Mouse (Mus musculus) naive thymus-derived CD4-positive, alpha-beta T cell, adult 5 months (primary cell): ENCODE data around the gene Fkbpl. TPM values are rescaled to one million over a fixed set of nuclear protein-coding genes. Genes with fewer than 3 reads are reported as not detected.

Experiments used
- polyA plus RNA-seq: library from polyadenylated mRNA; unstranded; fragments of 100-300 nt; shearing (Covaris generic); gene quantifications from one replicate; pipeline ENCODE4 v1.2.1, GENCODE M21; 2017

The Fkbpl gene
- polyA plus RNA-seq = 2.8 TPM

DNA sequence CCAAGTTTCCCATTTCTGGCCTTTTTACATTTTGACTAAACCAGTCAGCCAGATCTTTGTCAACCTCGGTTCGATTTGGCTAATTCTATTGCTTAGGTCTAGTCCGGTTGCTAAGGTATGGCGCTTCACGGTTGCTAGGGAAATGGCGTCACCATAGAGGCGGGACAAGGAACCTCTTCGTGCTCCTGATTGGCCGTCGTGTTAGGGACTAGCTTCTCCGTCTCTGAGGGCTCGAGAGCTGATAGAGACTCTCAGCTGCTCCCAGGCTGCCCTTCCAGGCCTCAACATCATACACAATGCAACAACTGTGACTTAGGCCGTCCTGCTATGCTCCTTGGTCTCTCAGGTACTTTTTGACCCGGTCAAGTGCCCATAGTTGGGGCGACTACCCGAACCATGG is at the start of gene Fkbpl:
Gene Fkbpl, plus strand, starts transcription at position 157 of the 400 bp plus-strand sequence.

GRCm38 (mm10) chr17:34597566-34598095 is 46.9 kb upstream of the Fkbpl start, which contains the start of gene Ager:
TSS of gene Ager (plus strand) at chr17:34597862.

GRCm38 (mm10) chr17:34603375-34604060 is 41.0 kb upstream of the Fkbpl start, which contains the start of gene Rnf5:
TSS of gene Rnf5 (minus strand) at chr17:34603690.

DNA sequence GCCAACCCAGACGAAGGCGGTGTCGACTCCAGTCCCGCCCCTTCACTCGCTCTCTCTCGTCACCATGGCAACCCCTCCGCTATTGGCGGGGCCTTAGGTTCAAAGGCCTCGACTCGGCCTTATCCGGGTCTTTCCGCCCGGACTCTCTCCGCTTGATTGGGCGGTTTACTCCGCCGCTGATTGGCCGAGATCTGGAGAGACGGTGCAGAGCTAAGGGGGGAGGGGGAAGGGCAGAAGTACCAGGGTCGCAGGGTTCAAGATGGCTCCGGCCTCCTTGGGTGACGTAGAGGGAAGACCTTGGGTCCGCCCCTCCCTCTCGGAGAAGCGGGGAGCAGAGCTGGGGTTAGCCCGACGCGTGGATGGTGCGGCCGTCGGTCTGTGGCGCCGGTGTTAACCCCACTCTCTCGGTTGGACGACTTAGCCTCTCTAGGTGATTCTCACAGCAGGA is 40.5 kb upstream of the Fkbpl start, which contains the start of gene Agpat1:
Gene Agpat1, plus strand, starts transcription at position 202 of the 448 bp plus-strand sequence.

DNA sequence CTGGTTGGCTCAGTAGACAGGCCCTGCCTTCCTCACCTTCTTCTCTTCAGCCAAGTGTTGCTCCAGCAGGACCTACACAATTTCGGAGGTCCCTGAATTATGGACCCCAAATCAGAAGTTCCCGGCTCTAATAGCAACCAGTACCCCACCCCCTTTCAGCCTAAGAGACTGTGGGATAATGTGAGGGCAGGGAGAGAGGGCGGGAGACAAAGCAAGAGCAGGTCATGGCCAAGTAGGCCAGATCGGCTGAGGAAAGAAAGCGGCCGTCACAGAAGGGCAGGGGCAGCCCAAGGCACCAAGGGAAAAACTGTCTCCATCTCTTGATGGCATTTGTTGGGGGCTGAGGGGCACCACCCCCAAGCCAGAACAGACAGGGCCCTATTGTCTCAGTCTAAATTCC is 28.7 kb upstream of the Fkbpl start, which contains the start of gene Egfl8:
Gene Egfl8, minus strand, starts transcription at position 101 of the 400 bp plus-strand sequence.

GRCm38 (mm10) chr17:34627943-34628643 is 16.5 kb upstream of the Fkbpl start, which contains the start of gene Ppt2:
TSS of gene Ppt2 (minus strand) at chr17:34628510.

GRCm38 (mm10) chr17:34629221-34629751 is 15.3 kb upstream of the Fkbpl start, which contains the start of gene Prrt1:
TSS of gene Prrt1 (plus strand) at chr17:34629533.

GRCm38 (mm10) chr17:34646906-34647787 is 2.6 kb downstream of the Fkbpl start, which contains the start of gene Atf6b:
TSS of gene Atf6b (plus strand) at chr17:34647146.

GRCm38 (mm10) chr17:34670235-34670634 is 25.7 kb downstream of the Fkbpl start, which contains the start of gene Tnxb:
TSS of gene Tnxb (plus strand) at chr17:34670535.

Other genes with a start within 250 kb of the Fkbpl start
- gene BC051142, start 245.9 kb upstream of the Fkbpl start, polyA plus RNA-seq = not detected
- gene Btnl4, start 167.4 kb upstream of the Fkbpl start, polyA plus RNA-seq = not detected
- not detected for gene Btnl6, start 127.4 kb upstream of the Fkbpl start, polyA plus RNA-seq
- 0.12 TPM for gene Notch4, start 80.5 kb upstream of the Fkbpl start, polyA plus RNA-seq
- gene Gpsm3, start 55.0 kb upstream of the Fkbpl start, polyA plus RNA-seq = 267 TPM
- gene Pbx2, start 53.5 kb upstream of the Fkbpl start, polyA plus RNA-seq = 12.2 TPM
- 1.7 TPM for gene Ager, start 46.9 kb upstream of the Fkbpl start, polyA plus RNA-seq
- 56.4 TPM for gene Rnf5, start 41.1 kb upstream of the Fkbpl start, polyA plus RNA-seq
- 16.8 TPM for gene Agpat1, start 40.5 kb upstream of the Fkbpl start, polyA plus RNA-seq
- gene Egfl8, start 28.8 kb upstream of the Fkbpl start, polyA plus RNA-seq = 3.1 TPM
- gene Ppt2, start 16.3 kb upstream of the Fkbpl start, polyA plus RNA-seq = 17.4 TPM
- gene Prrt1, start 15.2 kb upstream of the Fkbpl start, polyA plus RNA-seq = 9.7 TPM
- 47.3 TPM for gene Atf6b, start 2.4 kb downstream of the Fkbpl start, polyA plus RNA-seq
- gene Tnxb, start 25.8 kb downstream of the Fkbpl start, polyA plus RNA-seq = not detected
- not detected for gene C4b, start 99.1 kb downstream of the Fkbpl start, polyA plus RNA-seq
- gene Cyp21a1, start 159.8 kb downstream of the Fkbpl start, polyA plus RNA-seq = not detected
- 18.7 TPM for gene Stk19, start 192.2 kb downstream of the Fkbpl start, polyA plus RNA-seq
- gene Dxo, start 192.3 kb downstream of the Fkbpl start, polyA plus RNA-seq = 89.1 TPM
- 137 TPM for gene Skiv2l, start 205.4 kb downstream of the Fkbpl start, polyA plus RNA-seq
- gene Nelfe, start 205.6 kb downstream of the Fkbpl start, polyA plus RNA-seq = 27.2 TPM
- gene Cfb, start 217.8 kb downstream of the Fkbpl start, polyA plus RNA-seq = not detected
- 0.32 TPM for gene Zbtb12, start 234.7 kb downstream of the Fkbpl start, polyA plus RNA-seq
- not detected for gene Gm20547, start 237.3 kb downstream of the Fkbpl start, polyA plus RNA-seq